Mouse (Mus musculus): Measurements from ENCODE around the gene Antxr1. TPM values are rescaled to one million over a fixed set of nuclear protein-coding genes. Genes with fewer than 3 reads are reported as not detected.

The Antxr1 gene
- polyA plus RNA-seq, 1 experiment: 8.1 TPM

DNA sequence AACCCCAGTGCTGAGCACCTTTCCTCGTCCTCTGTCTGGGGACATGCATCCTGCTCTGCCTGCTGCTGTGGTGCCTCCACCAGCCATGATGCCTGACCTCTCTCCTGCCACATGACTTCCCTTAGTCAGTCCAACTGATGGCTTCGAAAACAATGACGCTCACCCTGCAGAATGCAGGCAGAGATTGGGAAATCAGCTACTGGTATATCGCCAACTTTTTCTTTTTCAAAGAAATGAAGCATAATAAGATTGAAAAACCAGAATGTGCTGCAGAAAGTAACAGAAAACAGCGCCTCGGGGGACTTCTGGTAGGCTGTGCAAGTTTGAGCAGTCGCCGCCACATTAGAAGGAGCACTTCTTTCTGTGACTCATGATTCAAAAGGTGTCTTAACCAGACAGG lies 18.7 kb downstream of the Antxr1 start:
- TF ChIP-seq POLR2A (IDR thresholded peaks at IDR 0.05; ENCODE audit: borderline replicate concordance, insufficient read depth, low read length) (no peak), CTCF (IDR thresholded peaks at IDR 0.05; ENCODE audit: borderline replicate concordance, insufficient read depth, low read depth, low read length) (no peak)
- Histone ChIP-seq H3K4me3 (replicated peaks; ENCODE audit: insufficient read depth, low read depth, low read length) (no peak overlapping the region), H3K27me3 (ENCODE audit: control insufficient read depth, insufficient read depth, low read length) (no peaks in the 10 kb centered on the region), H3K27ac (ENCODE audit: insufficient read depth, low read length) (no peak overlapping the region), H3K4me1 (ENCODE audit: control insufficient read depth, insufficient read depth, low read length) (no peaks in the 10 kb centered on the region)
- DNase-seq: no peak
- 78% methylated on average over 8 of the region's 8 CpGs for WGBS

DNA sequence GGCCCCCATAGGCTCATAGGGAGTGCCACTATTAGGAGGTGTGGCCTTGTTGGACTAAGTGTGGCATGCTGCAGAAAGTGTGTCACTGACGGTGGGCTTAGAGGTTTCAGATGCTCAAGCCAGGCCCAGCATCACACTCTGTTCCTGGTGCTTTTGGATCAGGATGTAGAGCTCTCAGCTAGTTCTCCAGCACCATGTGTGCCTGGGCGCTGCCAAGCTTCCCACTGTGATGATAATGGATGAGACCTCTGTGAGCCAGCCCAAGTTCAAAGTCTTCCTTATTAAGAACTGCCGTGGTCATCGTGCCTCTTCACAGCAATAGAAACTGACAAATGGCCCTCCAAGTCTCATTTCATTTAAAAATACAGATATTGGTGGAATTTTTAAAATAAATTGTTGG lies 22.9 kb downstream of the Antxr1 start:
- no peaks in the 10 kb centered on the region for H3K27me3 ChIP-seq (ENCODE audit: control insufficient read depth, insufficient read depth, low read length)
- whole genome bisulfite sequencing: 17% methylated on average over 4 of the region's 4 CpGs
- H3K27ac ChIP-seq (ENCODE audit: insufficient read depth, low read length): no peak overlapping the region
- TF ChIP-seq POLR2A (IDR thresholded peaks at IDR 0.05; ENCODE audit: borderline replicate concordance, insufficient read depth, low read length) (no peak), CTCF (IDR thresholded peaks at IDR 0.05; ENCODE audit: borderline replicate concordance, insufficient read depth, low read depth, low read length) (no peak)
- H3K4me1 ChIP-seq (ENCODE audit: control insufficient read depth, insufficient read depth, low read length): no peaks in the 10 kb centered on the region
- no peak for DNase-seq
- no peak overlapping the region for H3K4me3 ChIP-seq (replicated peaks; ENCODE audit: insufficient read depth, low read depth, low read length)

DNA sequence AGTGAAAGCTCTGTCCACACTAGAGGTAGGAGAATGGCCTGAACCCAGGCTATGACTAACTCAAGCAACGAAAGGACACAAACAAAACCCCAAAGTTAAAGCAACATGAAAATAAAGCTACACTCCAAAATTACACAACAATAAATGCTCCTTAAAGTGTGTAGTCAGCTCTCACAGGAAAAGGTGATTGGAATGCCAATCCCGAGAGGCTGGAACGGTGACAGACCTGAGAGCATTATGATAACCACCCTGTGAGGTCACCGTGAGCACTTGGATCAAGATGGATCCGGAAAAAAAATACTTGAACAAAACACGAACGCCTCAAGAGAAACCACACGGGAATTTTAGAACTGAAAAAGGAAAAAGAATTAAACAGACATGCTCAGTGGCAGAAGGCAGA lies 31.1 kb downstream of the Antxr1 start:
- Histone ChIP-seq H3K4me3 (replicated peaks; ENCODE audit: insufficient read depth, low read depth, low read length) (no peak overlapping the region), H3K27me3 (ENCODE audit: control insufficient read depth, insufficient read depth, low read length) (no peaks in the 10 kb centered on the region), H3K27ac (ENCODE audit: insufficient read depth, low read length) (no peak overlapping the region), H3K4me1 (ENCODE audit: control insufficient read depth, insufficient read depth, low read length) (no peaks in the 10 kb centered on the region)
- TF ChIP-seq POLR2A (IDR thresholded peaks at IDR 0.05; ENCODE audit: borderline replicate concordance, insufficient read depth, low read length) (no peak), CTCF (IDR thresholded peaks at IDR 0.05; ENCODE audit: borderline replicate concordance, insufficient read depth, low read depth, low read length) (no peak)
- 62% methylated on average over 8 of the region's 8 CpGs for WGBS
- no peak for DNase-seq

DNA sequence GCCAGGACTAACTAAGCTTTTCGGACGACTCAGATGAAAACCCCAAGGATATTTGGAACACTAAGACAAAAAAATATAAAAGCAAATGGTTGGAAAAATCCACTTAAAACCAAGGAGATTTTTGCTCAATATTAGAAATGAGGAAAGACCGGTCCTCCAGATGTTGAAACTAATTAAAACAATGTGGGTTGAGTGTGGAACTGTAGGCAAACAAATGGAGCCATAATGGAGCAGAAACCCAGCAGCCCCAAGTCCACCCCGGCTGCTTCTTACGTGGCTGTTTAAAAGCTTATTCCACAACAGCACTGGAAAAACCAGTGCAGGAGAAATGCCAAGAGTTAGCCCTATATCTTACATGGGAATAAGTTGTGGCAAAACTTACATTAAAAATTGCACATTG lies 32.9 kb downstream of the Antxr1 start:
- no peaks in the 10 kb centered on the region for H3K4me1 ChIP-seq (ENCODE audit: control insufficient read depth, insufficient read depth, low read length)
- TF ChIP-seq POLR2A (IDR thresholded peaks at IDR 0.05; ENCODE audit: borderline replicate concordance, insufficient read depth, low read length) (no peak), CTCF (IDR thresholded peaks at IDR 0.05; ENCODE audit: borderline replicate concordance, insufficient read depth, low read depth, low read length) (no peak)
- no peak for DNase-seq
- no peak overlapping the region for H3K27ac ChIP-seq (ENCODE audit: insufficient read depth, low read length)
- no peak overlapping the region for H3K4me3 ChIP-seq (replicated peaks; ENCODE audit: insufficient read depth, low read depth, low read length)
- 76% methylated on average over 5 of the region's 5 CpGs for WGBS
- H3K27me3 ChIP-seq (ENCODE audit: control insufficient read depth, insufficient read depth, low read length): no peaks in the 10 kb centered on the region

DNA sequence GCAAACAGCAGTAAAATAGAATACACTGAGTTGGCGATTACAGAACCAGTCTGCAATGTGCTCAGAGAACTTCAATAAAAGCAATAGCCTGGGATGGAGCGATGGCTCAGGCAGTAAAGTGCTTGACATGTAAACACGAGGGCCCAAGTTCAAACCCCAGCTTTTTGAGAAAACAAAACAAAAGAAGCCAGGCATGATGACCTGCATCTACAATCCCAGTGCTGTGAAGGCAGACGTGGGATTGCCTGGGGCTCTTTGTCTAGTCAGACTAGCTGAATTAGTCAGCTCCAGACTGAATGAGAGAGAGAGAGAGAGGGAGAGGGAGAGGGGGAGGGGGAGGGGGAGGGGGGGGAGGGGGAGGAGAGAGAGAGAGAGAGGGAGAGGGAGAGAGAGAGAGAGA lies 33.6 kb downstream of the Antxr1 start:
- Histone ChIP-seq H3K4me1 (ENCODE audit: control insufficient read depth, insufficient read depth, low read length) (no peaks in the 10 kb centered on the region), H3K27me3 (ENCODE audit: control insufficient read depth, insufficient read depth, low read length) (no peaks in the 10 kb centered on the region), H3K4me3 (replicated peaks; ENCODE audit: insufficient read depth, low read depth, low read length) (no peak overlapping the region), H3K27ac (ENCODE audit: insufficient read depth, low read length) (no peak overlapping the region)
- WGBS: 66% methylated on average over 4 of the region's 4 CpGs
- no peak for DNase-seq
- TF ChIP-seq POLR2A (IDR thresholded peaks at IDR 0.05; ENCODE audit: borderline replicate concordance, insufficient read depth, low read length) (no peak), CTCF (IDR thresholded peaks at IDR 0.05; ENCODE audit: borderline replicate concordance, insufficient read depth, low read depth, low read length) (no peak)

- WGBS: 93% methylated on average over 3 of the region's 3 CpGs
Observed at GRCm38 (mm10) chr6:87294904-87295303, 40.7 kb downstream of the Antxr1 start.

GRCm38 (mm10) chr6:87292911-87293851 lies 42.4 kb downstream of the Antxr1 start:
- no peak for DNase-seq
- TF ChIP-seq CTCF (IDR thresholded peaks at IDR 0.05; ENCODE audit: borderline replicate concordance, insufficient read depth, low read depth, low read length) (no peak), POLR2A (IDR thresholded peaks at IDR 0.05; ENCODE audit: borderline replicate concordance, insufficient read depth, low read length) (no peak)
- no peak overlapping the region for H3K4me3 ChIP-seq (replicated peaks; ENCODE audit: insufficient read depth, low read depth, low read length)
- no peak overlapping the region for H3K27ac ChIP-seq (ENCODE audit: insufficient read depth, low read length)
- 89% methylated on average over 18 of the region's 18 CpGs for WGBS
- no peaks in the 10 kb centered on the region for H3K27me3 ChIP-seq (ENCODE audit: control insufficient read depth, insufficient read depth, low read length)
- no peaks in the 10 kb centered on the region for H3K4me1 ChIP-seq (ENCODE audit: control insufficient read depth, insufficient read depth, low read length)

More at GRCm38 (mm10) chr6:87294904-87295303, 40.7 kb downstream of the Antxr1 start:
- Histone ChIP-seq H3K4me1 (ENCODE audit: control insufficient read depth, insufficient read depth, low read length) (no peaks in the 10 kb centered on the region), H3K27ac (ENCODE audit: insufficient read depth, low read length) (no peak overlapping the region), H3K4me3 (replicated peaks; ENCODE audit: insufficient read depth, low read depth, low read length) (no peak overlapping the region), H3K27me3 (ENCODE audit: control insufficient read depth, insufficient read depth, low read length) (no peaks in the 10 kb centered on the region)
- DNase-seq: no peak
- TF ChIP-seq POLR2A (IDR thresholded peaks at IDR 0.05; ENCODE audit: borderline replicate concordance, insufficient read depth, low read length) (no peak), CTCF (IDR thresholded peaks at IDR 0.05; ENCODE audit: borderline replicate concordance, insufficient read depth, low read depth, low read length) (no peak)

GRCm38 (mm10) chr6:87287251-87287650 lies 48.4 kb downstream of the Antxr1 start:
- no peak for TF ChIP-seq CTCF (IDR thresholded peaks at IDR 0.05; ENCODE audit: borderline replicate concordance, insufficient read depth, low read depth, low read length)
- TF ChIP-seq POLR2A (IDR thresholded peaks at IDR 0.05; ENCODE audit: borderline replicate concordance, insufficient read depth, low read length): no peak
- no peak overlapping the region for H3K27ac ChIP-seq (ENCODE audit: insufficient read depth, low read length)
- no peaks in the 10 kb centered on the region for H3K4me1 ChIP-seq (ENCODE audit: control insufficient read depth, insufficient read depth, low read length)
- no peaks in the 10 kb centered on the region for H3K27me3 ChIP-seq (ENCODE audit: control insufficient read depth, insufficient read depth, low read length)
- DNase-seq: no peak
- H3K4me3 ChIP-seq (replicated peaks; ENCODE audit: insufficient read depth, low read depth, low read length): no peak overlapping the region
- 86% methylated on average over 6 of the region's 6 CpGs for WGBS

Data from cerebellum, adult 2 months (tissue).